22 mouse cellular contexts compared by ENCODE assay signal in the genomic region with DNA sequence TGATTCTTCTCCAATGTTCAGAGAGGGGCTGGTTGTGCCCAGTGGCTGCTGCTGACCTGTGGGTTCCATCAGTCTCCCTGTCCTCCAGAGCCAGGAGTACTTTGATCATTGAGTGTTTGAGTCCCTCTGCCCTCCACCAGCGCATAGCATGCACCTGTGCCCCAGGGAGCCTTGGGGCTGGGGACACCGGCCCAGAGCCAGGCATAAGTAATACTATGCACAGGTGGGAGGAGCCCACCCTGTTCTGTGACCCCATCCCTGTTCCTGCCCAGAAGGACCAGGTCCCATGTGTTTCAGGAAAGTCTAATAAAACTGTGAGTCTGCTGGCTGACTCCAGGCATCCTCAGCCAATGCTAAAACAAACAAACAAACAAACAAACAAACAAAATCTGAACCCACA. TPM values are rescaled to one million over a fixed set of nuclear protein-coding genes. Genes with fewer than 3 reads are reported as not detected.
A peak's percentile ranks its signal among the peaks of the same experiment; 100 is the strongest.
DNase-seq lines count a peak whose midpoint lies in the region; ATAC-seq and TF ChIP-seq lines count a peak whose summit lies in the region.
"Had no signal": no experiment of that assay in that cellular context is flagged by ENCODE, and none has a peak within 500 bp of the region (broad histone marks: within the 10 kb centered on the region; RNA-seq: fewer than 3 reads in every experiment).

No protein-coding gene starts in this region.

- no peaks in the 10 kb centered on the region for H3K27me3 ChIP-seq in hindbrain, postnatal 0 days (ENCODE audit: insufficient read depth, low read length)
- H3K27me3 ChIP-seq in hindbrain, embryonic 10.5 days (ENCODE audit: insufficient read depth, poor library complexity, severe bottlenecking): no peaks in the 10 kb centered on the region
- no peaks in the 10 kb centered on the region for H3K27me3 ChIP-seq in kidney, embryonic 16.5 days (ENCODE audit: insufficient read depth, low read length)
- no peaks in the 10 kb centered on the region for H3K27me3 ChIP-seq in kidney, embryonic 14.5 days (ENCODE audit: control insufficient read depth, insufficient read depth, low read length)
- H3K27me3 ChIP-seq in lung, embryonic 16.5 days (ENCODE audit: control insufficient read depth, insufficient read depth, low read depth, low read length): no peaks in the 10 kb centered on the region
- H3K27me3 ChIP-seq: forebrain, embryonic 13.5 days; hindbrain, embryonic 13.5 days had no signal

- H3K4me3 ChIP-seq in hindbrain, postnatal 0 days (ENCODE audit: low read length): no peak overlapping the region
- no peak overlapping the region for H3K4me3 ChIP-seq in hindbrain, embryonic 10.5 days
- H3K4me3 ChIP-seq in kidney, embryonic 16.5 days (ENCODE audit: low read length): no peak overlapping the region
- no peak overlapping the region for H3K4me3 ChIP-seq in kidney, embryonic 14.5 days (ENCODE audit: low read length)
- no peak overlapping the region for H3K4me3 ChIP-seq in lung, embryonic 16.5 days (ENCODE audit: low read length)
- H3K4me3 ChIP-seq: forebrain, embryonic 10.5 days; forebrain, embryonic 13.5 days; heart, adult 2 months; heart, embryonic 10.5 days; heart, embryonic 13.5 days; hindbrain, embryonic 13.5 days had no signal

- no peak overlapping the region for H3K9ac ChIP-seq in hindbrain, postnatal 0 days (replicated peaks; ENCODE audit: low read length)
- no peak overlapping the region for H3K9ac ChIP-seq in kidney, embryonic 16.5 days (replicated peaks; ENCODE audit: low read length)
- H3K9ac ChIP-seq in kidney, embryonic 14.5 days (ENCODE audit: low read depth, low read length): no peak overlapping the region
- no peak overlapping the region for H3K9ac ChIP-seq in lung, embryonic 16.5 days (ENCODE audit: low read length)
- H3K9ac ChIP-seq: forebrain, embryonic 13.5 days; heart, embryonic 13.5 days; hindbrain, embryonic 13.5 days had no signal

- H3K9me3 ChIP-seq in hindbrain, postnatal 0 days (ENCODE audit: low read length): no peaks in the 10 kb centered on the region
- H3K9me3 ChIP-seq in hindbrain, embryonic 10.5 days: 0 out of 2 replicates have a peak, but pooled peaks cover 6% of the 10 kb centered on the region
- H3K9me3 ChIP-seq in kidney, embryonic 16.5 days (ENCODE audit: low read length): no peaks in the 10 kb centered on the region
- H3K9me3 ChIP-seq in kidney, embryonic 14.5 days (ENCODE audit: control insufficient read depth, low read length): peaks cover 4% of the 10 kb centered on the region; the same call in 1 of the 2 replicates
- H3K9me3 ChIP-seq in lung, embryonic 16.5 days (ENCODE audit: control insufficient read depth, low read length): no peaks in the 10 kb centered on the region
- H3K9me3 ChIP-seq: forebrain, embryonic 13.5 days; heart, embryonic 10.5 days; hindbrain, embryonic 13.5 days had no signal

- ATAC-seq in hindbrain, postnatal 0 days: no peak
- peak; percentile 60; the same call in 1 of the 2 replicates for ATAC-seq in kidney, embryonic 16.5 days (ENCODE audit: low FRiP score, low TSS enrichment)
- ATAC-seq in kidney, embryonic 14.5 days (ENCODE audit: low FRiP score, low TSS enrichment): no peak
- peak; percentile 35; the same call in 1 of the 2 replicates for ATAC-seq in lung, embryonic 16.5 days (ENCODE audit: low read depth)

- no peak for TF ChIP-seq CTCF in hindbrain, postnatal 0 days (IDR thresholded peaks at IDR 0.05; ENCODE audit: low read depth)

- no peaks in the 10 kb centered on the region for H3K4me1 ChIP-seq in hindbrain, postnatal 0 days (ENCODE audit: insufficient read depth, low read length)
- H3K4me1 ChIP-seq in hindbrain, embryonic 10.5 days (replicated peaks): no peaks in the 10 kb centered on the region
- peaks cover 4% of the 10 kb centered on the region; the same call in 1 of the 2 replicates for H3K4me1 ChIP-seq in kidney, embryonic 16.5 days (ENCODE audit: insufficient read depth, low read length)
- no peaks in the 10 kb centered on the region for H3K4me1 ChIP-seq in kidney, embryonic 14.5 days (ENCODE audit: control insufficient read depth, insufficient read depth, low read length)
- H3K4me1 ChIP-seq in lung, embryonic 16.5 days (replicated peaks; ENCODE audit: control insufficient read depth, insufficient read depth, low read length): no peaks in the 10 kb centered on the region
- H3K4me1 ChIP-seq: forebrain, embryonic 10.5 days; forebrain, embryonic 13.5 days; hindbrain, embryonic 13.5 days had no signal

- H3K27ac ChIP-seq in hindbrain, postnatal 0 days: peak overlapping the region; percentile 11; the same call in 1 of the 2 replicates
- no peak overlapping the region for H3K27ac ChIP-seq in hindbrain, embryonic 10.5 days
- H3K27ac ChIP-seq in kidney, embryonic 16.5 days (ENCODE audit: low read length): no peak overlapping the region
- no peak overlapping the region for H3K27ac ChIP-seq in kidney, embryonic 14.5 days (ENCODE audit: low read depth, low read length)
- H3K27ac ChIP-seq in lung, embryonic 16.5 days (ENCODE audit: low read length): no peak overlapping the region
- H3K27ac ChIP-seq: forebrain, embryonic 10.5 days; forebrain, embryonic 13.5 days; heart, adult 2 months; heart, embryonic 13.5 days; hindbrain, embryonic 13.5 days had no signal

- no peak for DNase-seq in hindbrain, postnatal 0 days (ENCODE audit: low spot score)
- DNase-seq in hindbrain, embryonic 10.5 days (ENCODE audit: low spot score): no peak
- no peak for DNase-seq in lung, adult 18-20 months
- DNase-seq: gastrocnemius, postnatal 36 days had no signal

- WGBS in hindbrain, postnatal 0 days: 63% methylated on average over 2 of the region's 2 CpGs
- 59% methylated on average over 2 of the region's 2 CpGs for WGBS in hindbrain, embryonic 10.5 days
- WGBS in kidney, embryonic 16.5 days: 50% methylated on average over 2 of the region's 2 CpGs
- 46% methylated on average over 2 of the region's 2 CpGs for WGBS in kidney, embryonic 14.5 days
- WGBS in lung, embryonic 16.5 days: 51% methylated on average over 2 of the region's 2 CpGs

- peaks cover 27% of the 10 kb centered on the region for H3K36me3 ChIP-seq in hindbrain, postnatal 0 days (ENCODE audit: insufficient read depth, low read length)
- peaks cover 74% of the 10 kb centered on the region for H3K36me3 ChIP-seq in hindbrain, embryonic 10.5 days
- peaks cover 10% of the 10 kb centered on the region for H3K36me3 ChIP-seq in kidney, embryonic 16.5 days (ENCODE audit: insufficient read depth, low read length)
- H3K36me3 ChIP-seq in kidney, embryonic 14.5 days (ENCODE audit: control insufficient read depth, insufficient read depth, low read length): peaks cover 22% of the 10 kb centered on the region; the same call in 1 of the 2 replicates
- no peaks in the 10 kb centered on the region for H3K36me3 ChIP-seq in lung, embryonic 16.5 days (ENCODE audit: control insufficient read depth, insufficient read depth, low read length)

- no peak overlapping the region for H3K4me2 ChIP-seq in hindbrain, postnatal 0 days (ENCODE audit: low read depth, low read length)
- H3K4me2 ChIP-seq in kidney, embryonic 16.5 days (replicated peaks; ENCODE audit: low read depth, low read length): no peak overlapping the region
- H3K4me2 ChIP-seq in kidney, embryonic 14.5 days (replicated peaks; ENCODE audit: low read depth, low read length): no peak overlapping the region
- no peak overlapping the region for H3K4me2 ChIP-seq in lung, embryonic 16.5 days (ENCODE audit: low read depth, low read length)
- H3K4me2 ChIP-seq: forebrain, embryonic 13.5 days; heart, embryonic 13.5 days; hindbrain, embryonic 13.5 days had no signal

RNA-seq across cellular contexts. Expression of a gene that starts 47.5 kb away (rescaled TPM):
- total RNA-seq in hindbrain, postnatal 0 days (2014; rRNA removed): 0.10 TPM in 1 of 2 replicates, not detected in the other
- not detected in 2 replicates for polyA plus RNA-seq in hindbrain, postnatal 0 days (2015; fragmentation: Nextera tagmentation; extraction: Ambion mirVana)
- polyA plus RNA-seq in hindbrain, embryonic 10.5 days (2016; fragmentation: Nextera tagmentation; extraction: Ambion mirVana): 0.10 and 0.34 TPM in 2 replicates
- polyA plus RNA-seq in kidney, embryonic 16.5 days (2015; fragmentation: Nextera tagmentation; extraction: Ambion mirVana): 0.15 and 0.19 TPM in 2 replicates
- not detected in 2 replicates for polyA plus RNA-seq in kidney, embryonic 14.5 days (2014; fragmentation: Nextera tagmentation; extraction: Ambion mirVana)
- 0.75 and 1.1 TPM in 2 replicates for polyA plus RNA-seq in lung, embryonic 16.5 days (2015; fragmentation: Nextera tagmentation; extraction: Ambion mirVana)
- total RNA-seq: gastrocnemius, postnatal 10 days; gastrocnemius, postnatal 36 days; heart, postnatal 4 days; MEL had no signal
- polyA plus RNA-seq: C2C12; CD4-positive, CD25-positive, alpha-beta regulatory T cell, adult 4 months; embryonic facial prominence, embryonic 11.5 days; embryonic facial prominence, embryonic 14.5 days; forebrain, embryonic 16.5 days; heart, embryonic 13.5 days; heart, embryonic 16.5 days; hindbrain, embryonic 13.5 days had no signal

RNA-seq across cellular contexts. Expression of a gene that starts 58.8 kb away (rescaled TPM):
- total RNA-seq in hindbrain, postnatal 0 days (2014; rRNA removed): 0.05 TPM in 1 of 2 replicates, not detected in the other
- polyA plus RNA-seq in hindbrain, postnatal 0 days (2015; fragmentation: Nextera tagmentation; extraction: Ambion mirVana): 0.14 and 0.34 TPM in 2 replicates
- 1.2 TPM in 2 replicates for polyA plus RNA-seq in hindbrain, embryonic 10.5 days (2016; fragmentation: Nextera tagmentation; extraction: Ambion mirVana)
- 3.9 and 4.0 TPM in 2 replicates for polyA plus RNA-seq in kidney, embryonic 16.5 days (2015; fragmentation: Nextera tagmentation; extraction: Ambion mirVana)
- polyA plus RNA-seq in kidney, embryonic 14.5 days (2014; fragmentation: Nextera tagmentation; extraction: Ambion mirVana): 0.34 and 0.43 TPM in 2 replicates
- polyA plus RNA-seq in lung, embryonic 16.5 days (2015; fragmentation: Nextera tagmentation; extraction: Ambion mirVana): 1.6 and 4.6 TPM in 2 replicates
- total RNA-seq: gastrocnemius, postnatal 36 days had no signal
- polyA plus RNA-seq: C2C12; CD4-positive, CD25-positive, alpha-beta regulatory T cell, adult 4 months had no signal

Comparison
In these comparisons a context has a peak if more than half of its experiments do, and no peak if none do; other contexts are left out.
1. ATAC-seq: peak in kidney, embryonic 16.5 days (single experiment) and lung, embryonic 16.5 days (single experiment); none in hindbrain, postnatal 0 days (single experiment) and kidney, embryonic 14.5 days (single experiment).